Mouse (Mus musculus) adrenal gland, adult 8-10 months (tissue): ENCODE measurements around the gene Abhd14b. TPM values are rescaled to one million over a fixed set of nuclear protein-coding genes. Genes with fewer than 3 reads are reported as not detected.

Experiments used
- DNase-seq: peaks from one replicate; pipeline ENCODE4 v3.0.0; 2022
- total RNA-seq, 4 experiments: library from RNA; stranded (reverse); gene quantifications; 2 replicates each; pipeline ENCODE4 v1.2.4; 2022

Abhd14b gene
- total RNA-seq, 4 experiments from 2014 or later, result 46.4 to 65.7 (median 49.1) TPM

GRCm38 (mm10) chr9:106430015-106430264, 17.3 kb upstream of the Abhd14b start:
- no peak for DNase-seq

GRCm38 (mm10) chr9:106433389-106433788, 13.9 kb upstream of the Abhd14b start:
- DNase-seq, result no peak

GRCm38 (mm10) chr9:106436566-106436965, 10.7 kb upstream of the Abhd14b start:
- DNase-seq, result no peak

- no peak for DNase-seq
Observed at GRCm38 (mm10) chr9:106442680-106443079, 4.6 kb upstream of the Abhd14b start.

GRCm38 (mm10) chr9:106444836-106445235, 2.4 kb upstream of the Abhd14b start:
- DNase-seq, result no peak

GRCm38 (mm10) chr9:106447951-106448350, 692 bp downstream of the Abhd14b start:
- no peak for DNase-seq

- peak; percentile 75 for DNase-seq
Observed at GRCm38 (mm10) chr9:106448498-106449031, 1.3 kb downstream of the Abhd14b start.

GRCm38 (mm10) chr9:106449947-106450346, 2.7 kb downstream of the Abhd14b start:
- DNase-seq, result no peak

GRCm38 (mm10) chr9:106450661-106451060, 3.4 kb downstream of the Abhd14b start:
- peak; percentile 64 for DNase-seq

GRCm38 (mm10) chr9:106451298-106451697, 4.0 kb downstream of the Abhd14b start:
- no peak for DNase-seq

GRCm38 (mm10) chr9:106451899-106452298, 4.6 kb downstream of the Abhd14b start:
- DNase-seq, result no peak

GRCm38 (mm10) chr9:106452351-106452750, 5.1 kb downstream of the Abhd14b start:
- DNase-seq, result no peak

- no peak for DNase-seq
Observed at GRCm38 (mm10) chr9:106452821-106453220, 5.6 kb downstream of the Abhd14b start.

GRCm38 (mm10) chr9:106453271-106454070, 6.2 kb downstream of the Abhd14b start, which contains the start of gene Pcbp4:
Gene Pcbp4, plus strand, starts transcription at chr9:106453291.
- DNase-seq, result no peak

GRCm38 (mm10) chr9:106454071-106454761, 7.0 kb downstream of the Abhd14b start:
- no peak for DNase-seq

- no peak for DNase-seq
Observed at GRCm38 (mm10) chr9:106454888-106455681, 7.8 kb downstream of the Abhd14b start.

GRCm38 (mm10) chr9:106456325-106457162, 9.3 kb downstream of the Abhd14b start:
- no peak for DNase-seq

GRCm38 (mm10) chr9:106457163-106457559, 9.9 kb downstream of the Abhd14b start:
- DNase-seq, result no peak

GRCm38 (mm10) chr9:106457920-106458319, 10.7 kb downstream of the Abhd14b start:
- no peak for DNase-seq

- no peak for DNase-seq
Observed at GRCm38 (mm10) chr9:106459946-106460345, 12.7 kb downstream of the Abhd14b start.

GRCm38 (mm10) chr9:106460401-106461025, 13.3 kb downstream of the Abhd14b start:
- no peak for DNase-seq
